Comparison of ENCODE assay signal across 13 mouse cellular contexts in genomic region chr11:45807820-45808219, GRCm38 (mm10). TPM values are rescaled to one million over a fixed set of nuclear protein-coding genes. Genes with fewer than 3 reads are reported as not detected.
DNase-seq lines count a peak whose midpoint lies in the region; ATAC-seq and TF ChIP-seq lines count a peak whose summit lies in the region.
"Had no signal": no experiment of that assay in that cellular context is flagged by ENCODE, and none has a peak within 500 bp of the region (broad histone marks: within the 10 kb centered on the region; RNA-seq: fewer than 3 reads in every experiment).

No protein-coding gene starts in this region.

- H3K27ac ChIP-seq in CH12.LX (ENCODE audit: insufficient read depth, low read depth): no peak overlapping the region
- H3K27ac ChIP-seq in kidney, embryonic 14.5 days (ENCODE audit: low read depth, low read length): no peak overlapping the region
- H3K27ac ChIP-seq: hindbrain, embryonic 10.5 days; left cerebral cortex, adult 2 months had no signal

- H3K4me2 ChIP-seq in CH12.LX (ENCODE audit: insufficient read depth, low read depth, poor library complexity, severe bottlenecking): peak overlapping the region; percentile 53
- H3K4me2 ChIP-seq in kidney, embryonic 14.5 days (replicated peaks; ENCODE audit: low read depth, low read length): no peak overlapping the region
- H3K4me2 ChIP-seq: kidney, embryonic 15.5 days had no signal

- H3K79me2 ChIP-seq in CH12.LX (replicated peaks; ENCODE audit: control insufficient read depth, extremely low read depth, insufficient read depth, poor library complexity, severe bottlenecking): no peaks in the 10 kb centered on the region

- ATAC-seq in kidney, embryonic 14.5 days (ENCODE audit: low FRiP score, low TSS enrichment): no peak

- intact Hi-C loops in gastrocnemius, postnatal 14 days (cut with DNase I; ENCODE audit: low total_unique reads): no loop called here
- intact Hi-C loops in heart, postnatal 10 days (cut with DNase I): no loop called here

- no peaks in the 10 kb centered on the region for H3K36me3 ChIP-seq in CH12.LX (replicated peaks in 1 of 2; ENCODE audit: control insufficient read depth in 1 of 2, insufficient read depth in 1 of 2, low read length in 1 of 2)
- peaks cover 32% of the 10 kb centered on the region for H3K36me3 ChIP-seq in megakaryocyte, embryonic 14.5 days (replicated peaks; ENCODE audit: low read length)
- no peaks in the 10 kb centered on the region for H3K36me3 ChIP-seq in kidney, embryonic 14.5 days (ENCODE audit: control insufficient read depth, insufficient read depth, low read length)
- H3K36me3 ChIP-seq: hindbrain, embryonic 10.5 days; kidney, embryonic 15.5 days had no signal

- H3K9ac ChIP-seq in CH12.LX (ENCODE audit: insufficient read depth, low read depth): no peak overlapping the region
- no peak overlapping the region for H3K9ac ChIP-seq in kidney, embryonic 14.5 days (ENCODE audit: low read depth, low read length)
- H3K9ac ChIP-seq: kidney, embryonic 15.5 days had no signal

- peak; percentile 15 for DNase-seq in gastrocnemius, adult 18-20 months (ENCODE audit: low spot score)
- no peak for DNase-seq in gastrocnemius, postnatal 14 days
- no peak for DNase-seq in CH12.LX (ENCODE audit: extremely low read depth)
- peak; percentile 10 to 13 for DNase-seq in heart, postnatal 10 days
- DNase-seq in cerebellum, postnatal 36 days: no peak
- no peak for DNase-seq in ovary, postnatal 36 days (ENCODE audit: low spot score)
- DNase-seq: adrenal gland, adult 2 months; cerebellum, adult 11-12 months had no signal

- TF ChIP-seq CTCF in CH12.LX (conservative IDR thresholded peaks at IDR 0.05 in 1 of 2, IDR thresholded peaks at IDR 0.05 in 1 of 2; ENCODE audit: low read depth in 2 of 2, low read length in 2 of 2): no peak

- dilution Hi-C loops in CH12.LX (cut with MboI; ENCODE audit: extremely low pct_ligation_motif_present, extremely low pct_unique_long_range_greater_than_20kb, low sequenced_read_pairs): no loop called here

- H3K9me3 ChIP-seq in CH12.LX (replicated peaks; ENCODE audit: low read length): no peaks in the 10 kb centered on the region
- H3K9me3 ChIP-seq in megakaryocyte, embryonic 14.5 days: peaks cover 9% of the 10 kb centered on the region
- H3K9me3 ChIP-seq in kidney, embryonic 14.5 days (ENCODE audit: control insufficient read depth, low read length): no peaks in the 10 kb centered on the region
- H3K9me3 ChIP-seq: hindbrain, embryonic 10.5 days; kidney, embryonic 15.5 days had no signal

- in situ Hi-C loops in CH12.LX (cut with MboI; ENCODE audit: low pct_ligation_motif_present, low pct_unique_long_range_greater_than_20kb, low sequenced_read_pairs): loop anchor here (10.0 kb wide), 1 partner anchor 77 kb away; no protein-coding TSS in a partner anchor

- H3K4me3 ChIP-seq in CH12.LX (replicated peaks in 1 of 3; ENCODE audit: low read depth in 2 of 3, low read length in 2 of 3, poor library complexity in 1 of 3): no peak overlapping the region
- peak overlapping the region; percentile 90 for H3K4me3 ChIP-seq in megakaryocyte, embryonic 14.5 days (replicated peaks)
- no peak overlapping the region for H3K4me3 ChIP-seq in kidney, embryonic 14.5 days (ENCODE audit: low read length)
- H3K4me3 ChIP-seq: hindbrain, embryonic 10.5 days; kidney, embryonic 15.5 days; left cerebral cortex, adult 2 months had no signal

- TF ChIP-seq POLR2A in CH12.LX (IDR thresholded peaks at IDR 0.05; ENCODE audit: low read depth, low read length): no peak

- TF ChIP-seq RAD21 in CH12.LX (IDR thresholded peaks at IDR 0.05; ENCODE audit: low read depth, low read length): no peak

- WGBS in kidney, embryonic 14.5 days: 83% methylated on average over 12 of the region's 12 CpGs

- peaks cover 7 to 27% of the 10 kb centered on the region in 2 experiments; a peak in 3 of 4 replicates for H3K4me1 ChIP-seq in CH12.LX (ENCODE audit: control insufficient read depth in 1 of 2, insufficient read depth in 2 of 2)
- peaks cover 91% of the 10 kb centered on the region for H3K4me1 ChIP-seq in megakaryocyte, embryonic 14.5 days
- peaks cover 16% of the 10 kb centered on the region; the same call in 1 of the 2 replicates for H3K4me1 ChIP-seq in kidney, embryonic 14.5 days (ENCODE audit: control insufficient read depth, insufficient read depth, low read length)
- H3K4me1 ChIP-seq: hindbrain, embryonic 10.5 days had no signal

- no peak for TF ChIP-seq EP300 in CH12.LX (IDR thresholded peaks at IDR 0.05; ENCODE audit: low read length)

- no peaks in the 10 kb centered on the region for H3K27me3 ChIP-seq in CH12.LX (replicated peaks)
- H3K27me3 ChIP-seq in megakaryocyte, embryonic 14.5 days (replicated peaks): no peaks in the 10 kb centered on the region
- H3K27me3 ChIP-seq in kidney, embryonic 14.5 days (ENCODE audit: control insufficient read depth, insufficient read depth, low read length): no peaks in the 10 kb centered on the region
- H3K27me3 ChIP-seq: kidney, embryonic 15.5 days had no signal

TF ChIP-seq in CH12.LX, 34 proteins besides CTCF, POLR2A, EP300 and RAD21:
- no peak for TF ChIP-seq BHLHE40 (IDR thresholded peaks at IDR 0.05; ENCODE audit: low read depth, low read length)
- no peak for TF ChIP-seq JUN (IDR thresholded peaks at IDR 0.05; ENCODE audit: insufficient read depth, low read depth, low read length)
- TF ChIP-seq POLR2AphosphoS2 (IDR thresholded peaks at IDR 0.05; ENCODE audit: low read depth, low read length): no peak
- no peak for TF ChIP-seq ZKSCAN1 (IDR thresholded peaks at IDR 0.05; ENCODE audit: borderline replicate concordance, low read depth, low read length)
- no peak for TF ChIP-seq MAZ (IDR thresholded peaks at IDR 0.05; ENCODE audit: low read depth, low read length)
- no peak for TF ChIP-seq UBTF (IDR thresholded peaks at IDR 0.05; ENCODE audit: low read depth, low read length)
- no peak for TF ChIP-seq ELF1 (IDR thresholded peaks at IDR 0.05; ENCODE audit: low read depth, low read length)
- no peak for TF ChIP-seq E2F4 (IDR thresholded peaks at IDR 0.05; ENCODE audit: insufficient replicate concordance, low read depth, low read length)
- no peak for TF ChIP-seq MEF2A (IDR thresholded peaks at IDR 0.05; ENCODE audit: borderline replicate concordance, low read depth, low read length)
- no peak for TF ChIP-seq PAX5 (IDR thresholded peaks at IDR 0.05; ENCODE audit: low read length)
- no peak for TF ChIP-seq USF2 (conservative IDR thresholded peaks at IDR 0.05; ENCODE audit: low read depth, low read length)
- TF ChIP-seq RCOR1 (conservative IDR thresholded peaks at IDR 0.05; ENCODE audit: low read depth, low read length): no peak
- no peak for TF ChIP-seq TBP (conservative IDR thresholded peaks at IDR 0.05; ENCODE audit: low read depth, low read length)
TF ChIP-seq in CH12.LX: peak in this region for 0.

RNA-seq across cellular contexts. Expression of gene Clint1, which starts 44.0 kb away (rescaled TPM):
- total RNA-seq in gastrocnemius, adult 18-20 months (2021): 10 to 100 TPM; 42.4 to 45.3 TPM
- 10 to 100 TPM; 32.4 to 37.7 TPM for total RNA-seq in gastrocnemius, postnatal 14 days (2021)
- 54.1 and 60.5 TPM in 2 replicates for total RNA-seq in CH12.LX (2012; rRNA removed)
- total RNA-seq in CH12.LX (2014; rRNA removed): 98.5 and 104 TPM in 2 replicates
- 137 and 143 TPM in 2 replicates for polyA plus RNA-seq in CH12.LX (2012; ENCODE audit: insufficient read length, low read depth)
- total RNA-seq in heart, postnatal 10 days (2021): 10 to 100 TPM; 44.6 to 45.7 TPM
- polyA plus RNA-seq in megakaryocyte, embryonic 14.5 days (2012; ENCODE audit: insufficient read depth, low replicate concordance): 38.7 and 59.4 TPM in 2 replicates
- polyA plus RNA-seq in kidney, embryonic 14.5 days (2014; fragmentation: Nextera tagmentation; extraction: Ambion mirVana): 58.1 and 86.3 TPM in 2 replicates

Comparison
In these comparisons a context has a peak if more than half of its experiments do, and no peak if none do; other contexts are left out.
1. DNase-seq: peak in gastrocnemius, adult 18-20 months (single experiment) and heart, postnatal 10 days (2 of 2); none in gastrocnemius, postnatal 14 days (single experiment), CH12.LX (single experiment), cerebellum, postnatal 36 days (0 of 2) and ovary, postnatal 36 days (single experiment).